In genomic region chr7:67217025-67217424, GRCm38 (mm10) we compare ENCODE assay signal across 8 mouse cellular contexts. TPM values are rescaled to one million over a fixed set of nuclear protein-coding genes. Genes with fewer than 3 reads are reported as not detected.
A peak's percentile ranks its signal among the peaks of the same experiment; 100 is the strongest.
DNase-seq lines count a peak whose midpoint lies in the region; ATAC-seq and TF ChIP-seq lines count a peak whose summit lies in the region.

No protein-coding gene starts in this region.

- peak; percentile 55 for DNase-seq in forebrain, embryonic 10.5 days (ENCODE audit: extremely low spot score, low spot score)
- DNase-seq in ovary, postnatal 36 days (ENCODE audit: low spot score) = peak; percentile 61
- DNase-seq in ovary, adult 18-20 months (ENCODE audit: low spot score) = no peak
- peak; percentile 60 for DNase-seq in kidney, postnatal 0 days (ENCODE audit: low spot score)
- peak; percentile 25 to 51 for DNase-seq in thymus, adult 18-20 months

- no peak overlapping the region for H3K4me3 ChIP-seq in forebrain, embryonic 10.5 days
- H3K4me3 ChIP-seq in forebrain, embryonic 16.5 days (replicated peaks; ENCODE audit: low read length) = no peak overlapping the region
- H3K4me3 ChIP-seq in kidney, postnatal 0 days (replicated peaks; ENCODE audit: low read depth, low read length) = no peak overlapping the region

- H3K27ac ChIP-seq in forebrain, embryonic 10.5 days = no peak overlapping the region
- no peak overlapping the region for H3K27ac ChIP-seq in forebrain, embryonic 16.5 days (ENCODE audit: low read length)
- H3K27ac ChIP-seq in kidney, postnatal 0 days = no peak overlapping the region

- H3K36me3 ChIP-seq in forebrain, embryonic 10.5 days (replicated peaks) = no peaks in the 10 kb centered on the region
- H3K36me3 ChIP-seq in forebrain, embryonic 16.5 days (ENCODE audit: control insufficient read depth, insufficient read depth) = no peaks in the 10 kb centered on the region
- no peaks in the 10 kb centered on the region for H3K36me3 ChIP-seq in kidney, postnatal 0 days (ENCODE audit: insufficient read depth, low read length)

- H3K9me3 ChIP-seq in forebrain, embryonic 10.5 days = no peaks in the 10 kb centered on the region
- H3K9me3 ChIP-seq in forebrain, embryonic 16.5 days (ENCODE audit: control insufficient read depth, low read length) = no peaks in the 10 kb centered on the region
- H3K9me3 ChIP-seq in kidney, postnatal 0 days (replicated peaks; ENCODE audit: low read length) = no peaks in the 10 kb centered on the region

- no peak overlapping the region for H3K9ac ChIP-seq in forebrain, embryonic 16.5 days (replicated peaks; ENCODE audit: low read depth, low read length)
- no peak overlapping the region for H3K9ac ChIP-seq in kidney, postnatal 0 days (ENCODE audit: low read depth, low read length)

- 65% methylated on average over 3 of the region's 3 CpGs for WGBS in forebrain, embryonic 10.5 days
- WGBS in forebrain, embryonic 16.5 days = 78% methylated on average over 3 of the region's 3 CpGs
- WGBS in kidney, postnatal 0 days = 84% methylated on average over 3 of the region's 3 CpGs

- TF ChIP-seq CTCF in kidney, postnatal 0 days (IDR thresholded peaks at IDR 0.05; ENCODE audit: low read depth) = peak; percentile 88

- ATAC-seq in forebrain, embryonic 16.5 days = no peak
- ATAC-seq in common myeloid progenitor, adult 5-6 weeks (replicated peaks; ENCODE audit: low read depth, poor library complexity, severe bottlenecking) = peak; percentile 88
- ATAC-seq in kidney, postnatal 0 days (replicated peaks; ENCODE audit: low FRiP score, low read depth) = no peak
- ATAC-seq in megakaryocyte progenitor cell, adult 5-6 weeks (replicated peaks; ENCODE audit: poor library complexity) = peak; percentile 92

- no peak overlapping the region for H3K4me2 ChIP-seq in forebrain, embryonic 16.5 days (ENCODE audit: low read length)
- H3K4me2 ChIP-seq in kidney, postnatal 0 days (ENCODE audit: low read length) = no peak overlapping the region

- H3K27me3 ChIP-seq in forebrain, embryonic 10.5 days (ENCODE audit: poor library complexity, severe bottlenecking) = no peaks in the 10 kb centered on the region
- H3K27me3 ChIP-seq in forebrain, embryonic 16.5 days (replicated peaks; ENCODE audit: control insufficient read depth, insufficient read depth, low read length) = no peaks in the 10 kb centered on the region
- H3K27me3 ChIP-seq in kidney, postnatal 0 days (ENCODE audit: insufficient read depth, low read length) = no peaks in the 10 kb centered on the region

- H3K4me1 ChIP-seq in forebrain, embryonic 10.5 days = peaks cover 6% of the 10 kb centered on the region
- H3K4me1 ChIP-seq in forebrain, embryonic 16.5 days (replicated peaks; ENCODE audit: control insufficient read depth, insufficient read depth, low read length) = peaks cover 2% of the 10 kb centered on the region; the same call in 1 of the 2 replicates
- no peaks in the 10 kb centered on the region for H3K4me1 ChIP-seq in kidney, postnatal 0 days (replicated peaks; ENCODE audit: insufficient read depth, low read length)

RNA-seq across cellular contexts. Expression of gene Lysmd4, which starts 5.3 kb away (rescaled TPM):
- polyA plus RNA-seq in forebrain, embryonic 10.5 days (2016; fragmentation: Nextera tagmentation; extraction: Ambion mirVana) = 11.2 and 12.6 TPM in 2 replicates
- 38.2 and 40.6 TPM in 2 replicates for polyA plus RNA-seq in forebrain, embryonic 16.5 days (2015; fragmentation: Nextera tagmentation; extraction: Ambion mirVana)
- 2.7 and 5.9 TPM in 2 replicates for total RNA-seq in common myeloid progenitor, adult 5-6 weeks (2017)
- polyA plus RNA-seq in kidney, postnatal 0 days (2015; fragmentation: Nextera tagmentation; extraction: Ambion mirVana) = 14.3 and 14.9 TPM in 2 replicates
- total RNA-seq in megakaryocyte progenitor cell, adult 5-6 weeks (2015) = 2.2 and 3.2 TPM in 2 replicates
- 3.7 and 4.0 TPM in 2 replicates for total RNA-seq in megakaryocyte progenitor cell, adult 5-6 weeks (2017)

Comparison
In these comparisons a context has a peak if more than half of its experiments do, and no peak if none do; other contexts are left out.
1. ATAC-seq: peak in common myeloid progenitor, adult 5-6 weeks (single experiment) and megakaryocyte progenitor cell, adult 5-6 weeks (single experiment); none in forebrain, embryonic 16.5 days (single experiment) and kidney, postnatal 0 days (single experiment).